Mouse (Mus musculus): ENCODE results near the gene Cacnb2. TPM values are rescaled to one million over a fixed set of nuclear protein-coding genes. Genes with fewer than 3 reads are reported as not detected.

The Cacnb2 gene
- polyA plus RNA-seq, 1 experiment from 2014 or later = 6.2 TPM

- WGBS = 65% methylated on average over 4 of the region's 4 CpGs
- no peaks in the 10 kb centered on the region for H3K27me3 ChIP-seq (ENCODE audit: control insufficient read depth, insufficient read depth, low read length)
- H3K4me2 ChIP-seq (replicated peaks; ENCODE audit: low read depth, low read length) = no peak overlapping the region
- H3K36me3 ChIP-seq (ENCODE audit: control insufficient read depth, insufficient read depth, low read length) = no peaks in the 10 kb centered on the region
- no peak overlapping the region for H3K9ac ChIP-seq (replicated peaks; ENCODE audit: low read depth, low read length)
- no peak overlapping the region for H3K4me3 ChIP-seq (ENCODE audit: low read depth, low read length)
- ATAC-seq (ENCODE audit: insufficient number of reproducible peaks, insufficient read depth, low FRiP score, low read depth) = no peak
- H3K4me1 ChIP-seq (ENCODE audit: control insufficient read depth, insufficient read depth, low read length) = peaks cover 11% of the 10 kb centered on the region
- H3K27ac ChIP-seq (ENCODE audit: low read length) = no peak overlapping the region
- no peaks in the 10 kb centered on the region for H3K9me3 ChIP-seq (ENCODE audit: control insufficient read depth, low read depth, low read length)
These were observed 5.7 kb downstream of the Cacnb2 start for GRCm38 (mm10) chr2:14608606-14609005.

GRCm38 (mm10) chr2:14612705-14613104 lies 9.8 kb downstream of the Cacnb2 start:
- H3K9me3 ChIP-seq (ENCODE audit: control insufficient read depth, low read depth, low read length) = no peaks in the 10 kb centered on the region
- H3K27me3 ChIP-seq (ENCODE audit: control insufficient read depth, insufficient read depth, low read length) = no peaks in the 10 kb centered on the region
- no peak overlapping the region for H3K4me2 ChIP-seq (replicated peaks; ENCODE audit: low read depth, low read length)
- no peak overlapping the region for H3K27ac ChIP-seq (ENCODE audit: low read length)
- no peak overlapping the region for H3K4me3 ChIP-seq (ENCODE audit: low read depth, low read length)
- no peak for ATAC-seq (ENCODE audit: insufficient number of reproducible peaks, insufficient read depth, low FRiP score, low read depth)
- WGBS = 43% methylated on average over 4 of the region's 4 CpGs
- no peak overlapping the region for H3K9ac ChIP-seq (replicated peaks; ENCODE audit: low read depth, low read length)
- H3K4me1 ChIP-seq (ENCODE audit: control insufficient read depth, insufficient read depth, low read length) = peaks cover 11% of the 10 kb centered on the region
- no peaks in the 10 kb centered on the region for H3K36me3 ChIP-seq (ENCODE audit: control insufficient read depth, insufficient read depth, low read length)

GRCm38 (mm10) chr2:14616361-14616760 lies 13.5 kb downstream of the Cacnb2 start:
- Histone ChIP-seq H3K9ac (replicated peaks; ENCODE audit: low read depth, low read length) (no peak overlapping the region), H3K4me3 (ENCODE audit: low read depth, low read length) (no peak overlapping the region), H3K4me1 (ENCODE audit: control insufficient read depth, insufficient read depth, low read length) (peaks cover 6% of the 10 kb centered on the region), H3K9me3 (ENCODE audit: control insufficient read depth, low read depth, low read length) (no peaks in the 10 kb centered on the region), H3K4me2 (replicated peaks; ENCODE audit: low read depth, low read length) (no peak overlapping the region), H3K27ac (ENCODE audit: low read length) (no peak overlapping the region), H3K27me3 (ENCODE audit: control insufficient read depth, insufficient read depth, low read length) (no peaks in the 10 kb centered on the region), H3K36me3 (ENCODE audit: control insufficient read depth, insufficient read depth, low read length) (no peaks in the 10 kb centered on the region)
- 59% methylated on average over 3 of the region's 3 CpGs for WGBS
- ATAC-seq (ENCODE audit: insufficient number of reproducible peaks, insufficient read depth, low FRiP score, low read depth) = no peak

GRCm38 (mm10) chr2:14620120-14620853 lies 17.4 kb downstream of the Cacnb2 start:
- no peak for ATAC-seq (ENCODE audit: insufficient number of reproducible peaks, insufficient read depth, low FRiP score, low read depth)
- Histone ChIP-seq H3K27ac (ENCODE audit: low read length) (no peak overlapping the region), H3K9me3 (ENCODE audit: control insufficient read depth, low read depth, low read length) (no peaks in the 10 kb centered on the region), H3K36me3 (ENCODE audit: control insufficient read depth, insufficient read depth, low read length) (no peaks in the 10 kb centered on the region), H3K4me3 (ENCODE audit: low read depth, low read length) (no peak overlapping the region), H3K9ac (replicated peaks; ENCODE audit: low read depth, low read length) (no peak overlapping the region), H3K4me1 (ENCODE audit: control insufficient read depth, insufficient read depth, low read length) (no peaks in the 10 kb centered on the region), H3K4me2 (replicated peaks; ENCODE audit: low read depth, low read length) (no peak overlapping the region), H3K27me3 (ENCODE audit: control insufficient read depth, insufficient read depth, low read length) (no peaks in the 10 kb centered on the region)
- WGBS = 74% methylated on average over 6 of the region's 6 CpGs

- Histone ChIP-seq H3K4me2 (replicated peaks; ENCODE audit: low read depth, low read length) (no peak overlapping the region), H3K9ac (replicated peaks; ENCODE audit: low read depth, low read length) (no peak overlapping the region), H3K27ac (ENCODE audit: low read length) (no peak overlapping the region), H3K27me3 (ENCODE audit: control insufficient read depth, insufficient read depth, low read length) (no peaks in the 10 kb centered on the region), H3K4me3 (ENCODE audit: low read depth, low read length) (no peak overlapping the region), H3K9me3 (ENCODE audit: control insufficient read depth, low read depth, low read length) (no peaks in the 10 kb centered on the region), H3K36me3 (ENCODE audit: control insufficient read depth, insufficient read depth, low read length) (no peaks in the 10 kb centered on the region), H3K4me1 (ENCODE audit: control insufficient read depth, insufficient read depth, low read length) (no peaks in the 10 kb centered on the region)
- WGBS = 58% methylated on average over 4 of the region's 4 CpGs
- ATAC-seq (ENCODE audit: insufficient number of reproducible peaks, insufficient read depth, low FRiP score, low read depth) = 0 out of 2 replicates have a peak, but pooled peaks have one; percentile 56
These were observed 18.0 kb downstream of the Cacnb2 start for GRCm38 (mm10) chr2:14620891-14621290.

- no peak overlapping the region for H3K4me3 ChIP-seq (ENCODE audit: low read depth, low read length)
- H3K36me3 ChIP-seq (ENCODE audit: control insufficient read depth, insufficient read depth, low read length) = no peaks in the 10 kb centered on the region
- no peak overlapping the region for H3K4me2 ChIP-seq (replicated peaks; ENCODE audit: low read depth, low read length)
- H3K9me3 ChIP-seq (ENCODE audit: control insufficient read depth, low read depth, low read length) = no peaks in the 10 kb centered on the region
- H3K27me3 ChIP-seq (ENCODE audit: control insufficient read depth, insufficient read depth, low read length) = no peaks in the 10 kb centered on the region
- WGBS = 90% methylated on average over 5 of the region's 5 CpGs
- H3K9ac ChIP-seq (replicated peaks; ENCODE audit: low read depth, low read length) = no peak overlapping the region
- no peak for ATAC-seq (ENCODE audit: insufficient number of reproducible peaks, insufficient read depth, low FRiP score, low read depth)
- no peaks in the 10 kb centered on the region for H3K4me1 ChIP-seq (ENCODE audit: control insufficient read depth, insufficient read depth, low read length)
- no peak overlapping the region for H3K27ac ChIP-seq (ENCODE audit: low read length)
These were observed 20.9 kb downstream of the Cacnb2 start for GRCm38 (mm10) chr2:14623820-14624219.

GRCm38 (mm10) chr2:14629814-14630492 lies 27.1 kb downstream of the Cacnb2 start:
- Histone ChIP-seq H3K4me2 (replicated peaks; ENCODE audit: low read depth, low read length) (no peak overlapping the region), H3K9ac (replicated peaks; ENCODE audit: low read depth, low read length) (no peak overlapping the region), H3K4me3 (ENCODE audit: low read depth, low read length) (no peak overlapping the region), H3K4me1 (ENCODE audit: control insufficient read depth, insufficient read depth, low read length) (no peaks in the 10 kb centered on the region), H3K9me3 (ENCODE audit: control insufficient read depth, low read depth, low read length) (no peaks in the 10 kb centered on the region), H3K27me3 (ENCODE audit: control insufficient read depth, insufficient read depth, low read length) (no peaks in the 10 kb centered on the region), H3K27ac (ENCODE audit: low read length) (no peak overlapping the region), H3K36me3 (ENCODE audit: control insufficient read depth, insufficient read depth, low read length) (no peaks in the 10 kb centered on the region)
- 42% methylated on average over 9 of the region's 9 CpGs for whole genome bisulfite sequencing
- no peak for ATAC-seq (ENCODE audit: insufficient number of reproducible peaks, insufficient read depth, low FRiP score, low read depth)

- H3K4me3 ChIP-seq (ENCODE audit: low read depth, low read length) = no peak overlapping the region
- no peak overlapping the region for H3K4me2 ChIP-seq (replicated peaks; ENCODE audit: low read depth, low read length)
- H3K27me3 ChIP-seq (ENCODE audit: control insufficient read depth, insufficient read depth, low read length) = no peaks in the 10 kb centered on the region
- H3K4me1 ChIP-seq (ENCODE audit: control insufficient read depth, insufficient read depth, low read length) = no peaks in the 10 kb centered on the region
- WGBS = 86% methylated on average over 1 of the region's 1 CpGs
- no peak overlapping the region for H3K27ac ChIP-seq (ENCODE audit: low read length)
- no peaks in the 10 kb centered on the region for H3K9me3 ChIP-seq (ENCODE audit: control insufficient read depth, low read depth, low read length)
- H3K9ac ChIP-seq (replicated peaks; ENCODE audit: low read depth, low read length) = no peak overlapping the region
- no peaks in the 10 kb centered on the region for H3K36me3 ChIP-seq (ENCODE audit: control insufficient read depth, insufficient read depth, low read length)
- no peak for ATAC-seq (ENCODE audit: insufficient number of reproducible peaks, insufficient read depth, low FRiP score, low read depth)
These were observed 28.7 kb downstream of the Cacnb2 start for GRCm38 (mm10) chr2:14631590-14631989.

Data from stomach, embryonic 14.5 days (tissue).